Mouse (Mus musculus): ENCODE measurements around the gene Tbc1d17. TPM values are rescaled to one million over a fixed set of nuclear protein-coding genes. Genes with fewer than 3 reads are reported as not detected.
A peak's percentile ranks its signal among the peaks of the same experiment; 100 is the strongest.

The Tbc1d17 gene
- polyA plus RNA-seq, 1 experiment from 2014 or later: 83.8 TPM

GRCm38 (mm10) chr7:44832763-44833162 is 16.1 kb downstream of the Tbc1d17 start:
- Histone ChIP-seq H3K4me1 (no peaks in the 10 kb centered on the region), H3K27me3 (0 out of 2 replicates have a peak, but pooled peaks cover 1% of the 10 kb centered on the region), H3K36me3 (replicated peaks) (peaks cover 44% of the 10 kb centered on the region), H3K27ac (no peak overlapping the region), H3K9me3 (no peaks in the 10 kb centered on the region), H3K9ac (no peak overlapping the region), H3K4me3 (replicated peaks) (no peak overlapping the region), H3K4me2 (no peak overlapping the region)
- WGBS: 80% methylated on average over 4 of the region's 4 CpGs
- no peak for ATAC-seq (ENCODE audit: low FRiP score)

GRCm38 (mm10) chr7:44828706-44829105 is 20.2 kb downstream of the Tbc1d17 start:
- Histone ChIP-seq H3K9me3 (no peaks in the 10 kb centered on the region), H3K27ac (no peak overlapping the region), H3K4me3 (replicated peaks) (no peak overlapping the region), H3K27me3 (no peaks in the 10 kb centered on the region), H3K36me3 (replicated peaks) (peaks cover 58% of the 10 kb centered on the region), H3K4me1 (peaks cover 11% of the 10 kb centered on the region), H3K4me2 (no peak overlapping the region), H3K9ac (no peak overlapping the region)
- no peak for ATAC-seq (ENCODE audit: low FRiP score)
- 88% methylated on average over 5 of the region's 5 CpGs for WGBS

- Histone ChIP-seq H3K36me3 (replicated peaks) (peaks cover 53% of the 10 kb centered on the region), H3K27ac (no peak overlapping the region), H3K9ac (no peak overlapping the region), H3K4me1 (peaks cover 21% of the 10 kb centered on the region), H3K4me3 (replicated peaks) (no peak overlapping the region), H3K4me2 (no peak overlapping the region), H3K9me3 (no peaks in the 10 kb centered on the region), H3K27me3 (no peaks in the 10 kb centered on the region)
- no peak for ATAC-seq (ENCODE audit: low FRiP score)
- WGBS: 90% methylated on average over 3 of the region's 3 CpGs
These were observed 22.1 kb downstream of the Tbc1d17 start for GRCm38 (mm10) chr7:44826771-44827170.

- H3K27me3 ChIP-seq: no peaks in the 10 kb centered on the region
- peaks cover 29% of the 10 kb centered on the region for H3K4me1 ChIP-seq
- peaks cover 35% of the 10 kb centered on the region for H3K36me3 ChIP-seq (replicated peaks)
- H3K27ac ChIP-seq: 0 out of 2 replicates have a peak overlapping the region, but pooled peaks have one; percentile 31
- H3K9me3 ChIP-seq: no peaks in the 10 kb centered on the region
- no peak overlapping the region for H3K4me3 ChIP-seq (replicated peaks)
- WGBS: 23% methylated on average over 3 of the region's 3 CpGs
- peak; percentile 70 for ATAC-seq (ENCODE audit: low FRiP score)
- H3K9ac ChIP-seq: no peak overlapping the region
- no peak overlapping the region for H3K4me2 ChIP-seq
These were observed 24.0 kb downstream of the Tbc1d17 start for GRCm38 (mm10) chr7:44824872-44825271.

- Histone ChIP-seq H3K4me1 (peaks cover 43% of the 10 kb centered on the region), H3K27me3 (no peaks in the 10 kb centered on the region), H3K9me3 (no peaks in the 10 kb centered on the region), H3K4me2 (no peak overlapping the region), H3K4me3 (replicated peaks) (no peak overlapping the region), H3K9ac (no peak overlapping the region), H3K27ac (no peak overlapping the region), H3K36me3 (replicated peaks) (peaks cover 23% of the 10 kb centered on the region)
- WGBS: 34% methylated on average over 7 of the region's 7 CpGs
- no peak for ATAC-seq (ENCODE audit: low FRiP score)
These were observed 25.5 kb downstream of the Tbc1d17 start for GRCm38 (mm10) chr7:44823409-44823808.

- Histone ChIP-seq H3K36me3 (replicated peaks) (peaks cover 12% of the 10 kb centered on the region; the same call in 1 of the 2 replicates), H3K27ac (no peak overlapping the region), H3K4me2 (no peak overlapping the region), H3K9ac (no peak overlapping the region), H3K27me3 (no peaks in the 10 kb centered on the region), H3K4me1 (peaks cover 59% of the 10 kb centered on the region), H3K9me3 (no peaks in the 10 kb centered on the region), H3K4me3 (replicated peaks) (no peak overlapping the region)
- WGBS: 88% methylated on average over 7 of the region's 7 CpGs
- no peak for ATAC-seq (ENCODE audit: low FRiP score)
These were observed 27.0 kb downstream of the Tbc1d17 start for GRCm38 (mm10) chr7:44821666-44822448.

- WGBS: 90% methylated on average over 3 of the region's 3 CpGs
- H3K4me3 ChIP-seq (replicated peaks): no peak overlapping the region
These were observed 28.4 kb downstream of the Tbc1d17 start for GRCm38 (mm10) chr7:44820525-44820924.

GRCm38 (mm10) chr7:44819863-44820262 is 29.0 kb downstream of the Tbc1d17 start:
- H3K9me3 ChIP-seq: no peaks in the 10 kb centered on the region
- no peak overlapping the region for H3K27ac ChIP-seq
- H3K36me3 ChIP-seq (replicated peaks): 0 out of 2 replicates have a peak, but pooled peaks cover 4% of the 10 kb centered on the region
- H3K4me3 ChIP-seq (replicated peaks): no peak overlapping the region
- no peak for ATAC-seq (ENCODE audit: low FRiP score)
- H3K9ac ChIP-seq: no peak overlapping the region
- H3K4me1 ChIP-seq: peaks cover 67% of the 10 kb centered on the region
- WGBS: 74% methylated on average over 5 of the region's 5 CpGs
- no peaks in the 10 kb centered on the region for H3K27me3 ChIP-seq
- peak overlapping the region; percentile 90 for H3K4me2 ChIP-seq

More at GRCm38 (mm10) chr7:44820525-44820924, 28.4 kb downstream of the Tbc1d17 start:
- Histone ChIP-seq H3K27me3 (no peaks in the 10 kb centered on the region), H3K4me2 (no peak overlapping the region), H3K9ac (no peak overlapping the region), H3K27ac (no peak overlapping the region), H3K4me1 (peaks cover 61% of the 10 kb centered on the region), H3K36me3 (replicated peaks) (0 out of 2 replicates have a peak, but pooled peaks cover 4% of the 10 kb centered on the region), H3K9me3 (no peaks in the 10 kb centered on the region)
- no peak for ATAC-seq (ENCODE audit: low FRiP score)

GRCm38 (mm10) chr7:44819391-44819790 is 29.5 kb downstream of the Tbc1d17 start:
- Histone ChIP-seq H3K4me3 (replicated peaks) (peak overlapping the region; percentile 86), H3K9me3 (no peaks in the 10 kb centered on the region), H3K4me2 (peak overlapping the region; percentile 90), H3K4me1 (peaks cover 67% of the 10 kb centered on the region), H3K9ac (peak overlapping the region; percentile 87), H3K27me3 (no peaks in the 10 kb centered on the region), H3K27ac (no peak overlapping the region), H3K36me3 (replicated peaks) (peaks cover 7% of the 10 kb centered on the region; the same call in 1 of the 2 replicates)
- no peak for ATAC-seq (ENCODE audit: low FRiP score)
- WGBS: 95% methylated on average over 2 of the region's 2 CpGs

GRCm38 (mm10) chr7:44818751-44819235 is 30.1 kb downstream of the Tbc1d17 start:
- 39% methylated on average over 6 of the region's 6 CpGs for WGBS
- Histone ChIP-seq H3K36me3 (replicated peaks) (peaks cover 13% of the 10 kb centered on the region), H3K4me3 (replicated peaks) (peak overlapping the region; percentile 86), H3K27me3 (no peaks in the 10 kb centered on the region), H3K4me1 (peaks cover 61% of the 10 kb centered on the region), H3K4me2 (peak overlapping the region; percentile 90), H3K9ac (peak overlapping the region; percentile 87), H3K27ac (peak overlapping the region; percentile 50; the same call in 1 of the 2 replicates), H3K9me3 (no peaks in the 10 kb centered on the region)
- ATAC-seq (ENCODE audit: low FRiP score): no peak

- no peak for ATAC-seq (ENCODE audit: low FRiP score)
- no peaks in the 10 kb centered on the region for H3K9me3 ChIP-seq
- no peaks in the 10 kb centered on the region for H3K27me3 ChIP-seq
- WGBS: 28% methylated on average over 2 of the region's 2 CpGs
- peak overlapping the region; percentile 90 for H3K4me2 ChIP-seq
- H3K27ac ChIP-seq: 0 out of 2 replicates have a peak overlapping the region, but pooled peaks have one; percentile 50
- peaks cover 18% of the 10 kb centered on the region for H3K36me3 ChIP-seq (replicated peaks)
- H3K4me3 ChIP-seq (replicated peaks): peak overlapping the region; percentile 86
- H3K4me1 ChIP-seq: peaks cover 56% of the 10 kb centered on the region
- H3K9ac ChIP-seq: peak overlapping the region; percentile 87
These were observed 30.7 kb downstream of the Tbc1d17 start for GRCm38 (mm10) chr7:44818164-44818563.

- ATAC-seq (ENCODE audit: low FRiP score): no peak
- peak overlapping the region; percentile 98; the same call in 1 of the 2 replicates for H3K27ac ChIP-seq
- H3K4me1 ChIP-seq: peaks cover 50% of the 10 kb centered on the region
These were observed 31.4 kb downstream of the Tbc1d17 start for GRCm38 (mm10) chr7:44817441-44817840.

More at GRCm38 (mm10) chr7:44817441-44817840, 31.4 kb downstream of the Tbc1d17 start:
- Histone ChIP-seq H3K27me3 (no peaks in the 10 kb centered on the region), H3K4me3 (replicated peaks) (peak overlapping the region; percentile 86), H3K4me2 (peak overlapping the region; percentile 90), H3K36me3 (replicated peaks) (peaks cover 23% of the 10 kb centered on the region), H3K9me3 (no peaks in the 10 kb centered on the region), H3K9ac (peak overlapping the region; percentile 87)
- 34% methylated on average over 3 of the region's 3 CpGs for WGBS
